Mouse (Mus musculus): ENCODE data around the gene Arl5a.

Gene Arl5a

GRCm38 (mm10) chr2:52359722-52360121 is 65.0 kb downstream of the Arl5a start:
- DNase-seq: no peak

- DNase-seq: no peak
Observed at GRCm38 (mm10) chr2:52358156-52358555, 66.5 kb downstream of the Arl5a start.

GRCm38 (mm10) chr2:52351029-52351428 is 73.7 kb downstream of the Arl5a start:
- no peak for DNase-seq
